8 mouse cellular contexts compared by ENCODE assay signal in the genomic region with DNA sequence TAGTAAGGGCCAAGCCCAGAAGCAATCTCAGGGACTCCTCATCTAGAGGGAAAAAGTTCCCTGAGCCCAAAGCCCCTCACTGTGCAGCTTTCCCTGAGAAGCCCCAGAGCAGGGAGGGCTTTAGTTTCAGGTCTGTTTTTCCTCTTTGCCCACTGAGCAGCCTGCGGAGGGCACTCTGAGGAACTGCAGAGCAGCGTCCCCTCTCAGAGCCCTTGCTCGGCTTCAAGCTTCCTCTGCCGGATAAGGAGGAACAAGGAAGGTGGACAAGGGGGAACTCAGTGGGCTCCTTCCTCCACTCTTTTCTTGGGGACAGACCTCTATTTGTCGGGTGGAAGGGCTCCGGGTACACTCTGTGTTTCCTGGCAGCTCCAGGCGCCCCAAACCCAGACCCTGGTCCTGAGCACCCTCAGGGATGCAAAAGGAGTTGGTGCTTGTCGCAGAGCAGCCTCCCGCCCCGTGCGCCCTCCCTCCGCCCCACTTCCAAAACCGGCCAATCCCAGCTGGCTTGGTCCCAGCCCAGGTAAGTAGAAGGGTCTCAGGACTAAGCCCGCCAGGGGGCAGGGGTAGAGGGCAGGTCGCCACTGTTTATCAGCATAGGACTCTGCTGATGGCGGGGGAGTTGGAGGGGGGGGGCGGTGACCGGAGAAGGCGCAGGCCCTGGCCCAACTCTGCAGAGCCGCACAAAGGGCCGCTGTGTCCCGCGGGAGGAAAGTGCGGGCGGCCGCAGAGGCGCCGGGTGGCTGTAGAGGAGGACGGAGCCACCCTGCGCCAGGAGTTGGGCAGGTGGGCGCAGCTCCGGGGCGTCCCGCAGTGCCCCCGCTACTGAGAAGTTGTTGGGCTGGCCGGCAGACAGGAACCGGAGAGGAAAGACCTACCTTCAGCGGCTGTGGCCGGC. TPM values are rescaled to one million over a fixed set of nuclear protein-coding genes. Genes with fewer than 3 reads are reported as not detected.
DNase-seq lines count a peak whose midpoint lies in the region; ATAC-seq and TF ChIP-seq lines count a peak whose summit lies in the region.

No protein-coding gene starts in this region.

- TF ChIP-seq POLR2A in thymus, adult 2 months (IDR thresholded peaks at IDR 0.05; ENCODE audit: control insufficient read depth, extremely low read depth, insufficient read depth, low read length, poor library complexity) = no peak

- peak overlapping the region; percentile 61 for H3K4me3 ChIP-seq in heart, embryonic 13.5 days
- peak overlapping the region; percentile 77 for H3K4me3 ChIP-seq in midbrain, embryonic 16.5 days (ENCODE audit: low read depth, low read length)
- H3K4me3 ChIP-seq in thymus, adult 2 months (ENCODE audit: control insufficient read depth, insufficient read depth, low read length) = no peak overlapping the region

- peak overlapping the region; percentile 80 for H3K9ac ChIP-seq in heart, embryonic 13.5 days
- H3K9ac ChIP-seq in midbrain, embryonic 16.5 days (ENCODE audit: low read depth, low read length) = peak overlapping the region; percentile 88

- H3K27ac ChIP-seq in heart, embryonic 13.5 days (replicated peaks) = peak overlapping the region; percentile 63
- peak overlapping the region; percentile 82 for H3K27ac ChIP-seq in midbrain, embryonic 16.5 days (ENCODE audit: low read length)
- H3K27ac ChIP-seq in thymus, adult 2 months (ENCODE audit: control insufficient read depth, insufficient read depth, low read length) = no peak overlapping the region

- no peaks in the 10 kb centered on the region for H3K9me3 ChIP-seq in heart, embryonic 13.5 days
- no peaks in the 10 kb centered on the region for H3K9me3 ChIP-seq in midbrain, embryonic 16.5 days (replicated peaks; ENCODE audit: control insufficient read depth, low read length, poor library complexity, severe bottlenecking)

- ATAC-seq in heart, embryonic 13.5 days (ENCODE audit: extremely low read depth, insufficient number of reproducible peaks, low FRiP score, low TSS enrichment) = no peak
- peak; percentile 64 for ATAC-seq in midbrain, embryonic 16.5 days

- H3K4me2 ChIP-seq in heart, embryonic 13.5 days = peak overlapping the region; percentile 87
- H3K4me2 ChIP-seq in midbrain, embryonic 16.5 days (ENCODE audit: low read length) = peak overlapping the region; percentile 75

- DNase-seq in right cerebral cortex, adult 2 months (ENCODE audit: low spot score in 2 of 2) = peak; percentile 34 to 46
- DNase-seq in right cerebral cortex, postnatal 36 days (ENCODE audit: low spot score in 2 of 2) = no peak
- peak; percentile 66 to 68 for DNase-seq in cerebellum, postnatal 10 days
- peak; percentile 19 to 24 for DNase-seq in layer of hippocampus, postnatal 14 days (ENCODE audit: low spot score in 2 of 2)
- no peak for DNase-seq in thymus, adult 2 months
- DNase-seq in thymus, adult 18-20 months = no peak

- H3K36me3 ChIP-seq in heart, embryonic 13.5 days = no peaks in the 10 kb centered on the region
- H3K36me3 ChIP-seq in midbrain, embryonic 16.5 days (ENCODE audit: control insufficient read depth, insufficient read depth, low read length) = no peaks in the 10 kb centered on the region
- H3K36me3 ChIP-seq in thymus, adult 2 months (ENCODE audit: control insufficient read depth, insufficient read depth, low read length) = no peaks in the 10 kb centered on the region

- H3K27me3 ChIP-seq in heart, embryonic 13.5 days (replicated peaks) = peaks cover 63% of the 10 kb centered on the region
- no peaks in the 10 kb centered on the region for H3K27me3 ChIP-seq in midbrain, embryonic 16.5 days (ENCODE audit: control insufficient read depth, insufficient read depth, low read depth, low read length)
- no peaks in the 10 kb centered on the region; the same call in 1 of the 2 replicates for H3K27me3 ChIP-seq in thymus, adult 2 months (ENCODE audit: control insufficient read depth, insufficient read depth, low read length)

- 4% methylated on average over 37 of the region's 39 CpGs for WGBS in heart, embryonic 13.5 days
- WGBS in midbrain, embryonic 16.5 days = under 1% methylated on average over 36 of the region's 39 CpGs
- WGBS in thymus, adult 2 months = 3% methylated on average over 39 of the region's 39 CpGs

- no peak for TF ChIP-seq CTCF in thymus, adult 2 months (IDR thresholded peaks at IDR 0.05; ENCODE audit: borderline replicate concordance, control insufficient read depth, extremely low read depth, insufficient read depth, low read length, poor library complexity)

- H3K4me1 ChIP-seq in heart, embryonic 13.5 days = peaks cover 47% of the 10 kb centered on the region
- H3K4me1 ChIP-seq in midbrain, embryonic 16.5 days (ENCODE audit: control insufficient read depth, insufficient read depth, low read length) = peaks cover 13% of the 10 kb centered on the region
- no peaks in the 10 kb centered on the region for H3K4me1 ChIP-seq in thymus, adult 2 months (replicated peaks; ENCODE audit: control insufficient read depth, insufficient read depth, low read length)

RNA-seq across cellular contexts. Expression of gene Nacc2, which starts 31.9 kb away (rescaled TPM):
- polyA plus RNA-seq in heart, embryonic 13.5 days (2015; fragmentation: Nextera tagmentation; extraction: Ambion mirVana) = 5.4 and 6.1 TPM in 2 replicates
- 10 to 100 TPM; 58.1 to 58.9 TPM for total RNA-seq in layer of hippocampus, postnatal 14 days (2021)
- polyA plus RNA-seq in midbrain, embryonic 16.5 days (2015; fragmentation: Nextera tagmentation; extraction: Ambion mirVana) = 14.1 and 18.1 TPM in 2 replicates
- polyA plus RNA-seq in thymus, adult 2 months (2012; rRNA removed) = 12.6 and 13.8 TPM in 2 replicates

Comparison
In these comparisons a context has a peak if more than half of its experiments do, and no peak if none do; other contexts are left out.
1. DNase-seq: peak in right cerebral cortex, adult 2 months (2 of 2), cerebellum, postnatal 10 days (2 of 2) and layer of hippocampus, postnatal 14 days (2 of 2); none in right cerebral cortex, postnatal 36 days (0 of 2), thymus, adult 2 months (single experiment) and thymus, adult 18-20 months (0 of 2).